Mouse (Mus musculus) limb, embryonic 12.5 days (tissue): ENCODE results near the gene Tada3. TPM values are rescaled to one million over a fixed set of nuclear protein-coding genes. Genes with fewer than 3 reads are reported as not detected.

Experiments
- ATAC-seq: fragments of 200-750 bp; cut with Nextera tagmentation; 2 replicates; pipeline ENCODE4 v1.8.0; 2017; ENCODE audit warnings: low read depth, moderate TSS enrichment; ENCODE audit not compliant: insufficient number of reproducible peaks, insufficient read depth, low FRiP score, low TSS enrichment
- H3K27ac ChIP-seq: fragments of 300-500 bp; sonication (generic); 2 replicates; pipeline ENCODE4 v1.5.1; 2016; ENCODE audit warnings: mild to moderate bottlenecking, moderate library complexity
- H3K27me3 ChIP-seq: fragments of 300-500 bp; sonication (generic); 2 replicates; pipeline ENCODE4 v1.6.1; 2016; ENCODE audit warnings: mild to moderate bottlenecking, moderate library complexity
- H3K36me3 ChIP-seq: fragments of 300-500 bp; sonication (generic); 2 replicates; pipeline ENCODE4 v1.6.1; 2016; ENCODE audit warnings: mild to moderate bottlenecking, moderate library complexity
- H3K4me1 ChIP-seq: fragments of 300-500 bp; sonication (generic); replicated peaks from 2 replicates; pipeline ENCODE4 v1.6.1; 2016
- H3K4me2 ChIP-seq: fragments of 300-500 bp; sonication (generic); 2 replicates; pipeline ENCODE4 v1.6.1; 2016; ENCODE audit warnings: mild to moderate bottlenecking, moderate library complexity
- H3K4me3 ChIP-seq: fragments of 300-500 bp; sonication (generic); replicated peaks from 2 replicates; pipeline ENCODE4 v1.5.1; 2016; ENCODE audit warnings: mild to moderate bottlenecking
- H3K9ac ChIP-seq: fragments of 300-500 bp; sonication (generic); replicated peaks from 2 replicates; pipeline ENCODE4 v1.6.1; 2016; ENCODE audit warnings: mild to moderate bottlenecking, moderate library complexity
- H3K9me3 ChIP-seq: fragments of 300-500 bp; sonication (generic); 2 replicates; pipeline ENCODE4 v1.6.1; 2016; ENCODE audit warnings: mild to moderate bottlenecking, moderate library complexity
- WGBS: fragments of 180-500 bp; shearing (Covaris S2); methylation state at CpG from one replicate; pipeline ENCODE4 v1.1.7; 2016; 5-methylcytosine and 5-hydroxymethylcytosine counted together
- microRNA-seq: library from miRNA; unstranded; fragments of <30 nt; microRNA quantifications from one replicate; pipeline ENCODE4, GENCODE M21; 2017
- polyA plus RNA-seq: library from polyadenylated mRNA; unstranded; fragments of >200 nt; fragmentation: Nextera tagmentation; extraction: Ambion mirVana; gene quantifications from 2 replicates; pipeline ENCODE4 v1.2.1, GENCODE M21; 2016

The Tada3 gene
- polyA plus RNA-seq, 1 experiment from 2014 or later: 45.4 TPM

GRCm38 (mm10) chr6:113326533-113327315 is 51.0 kb downstream of the Tada3 start, which contains the start of gene Ogg1:
TSS of gene Ogg1 (plus strand) at chr6:113326972.
- ATAC-seq: peak; percentile 99
- Histone ChIP-seq H3K4me3 (peak within 1 kb of the TSS; percentile 64), H3K9me3 (no peaks in the 10 kb centered on the region), H3K9ac (peak within 1 kb of the TSS; percentile 68), H3K36me3 (peaks cover 61% of the 10 kb centered on the region), H3K27me3 (no peaks in the 10 kb centered on the region), H3K4me2 (peak within 1 kb of the TSS; percentile 90), H3K4me1 (0 out of 2 replicates have a peak, but pooled peaks cover 7% of the 10 kb centered on the region), H3K27ac (peak within 1 kb of the TSS; percentile 93)
- WGBS: under 1% methylated on average over 52 of the region's 52 CpGs

Small RNA genes within 50 kb of the gene (microRNA-seq; reads per million reads assigned to microRNA genes)
- not detected for gene Gm24387

Other genes starting within 250 kb of the Tada3 start
- gene Lhfpl4, start 182.5 kb downstream of the Tada3 start, polyA plus RNA-seq: 1.0 and 1.3 TPM in 2 replicates
- gene Mtmr14, start 140.0 kb downstream of the Tada3 start, polyA plus RNA-seq: 41.4 and 42.2 TPM in 2 replicates
- 0.29 and 0.31 TPM in 2 replicates for gene Cpne9, start 95.6 kb downstream of the Tada3 start, polyA plus RNA-seq
- gene Brpf1, start 70.7 kb downstream of the Tada3 start, polyA plus RNA-seq: 28.3 and 28.7 TPM in 2 replicates
- gene Ogg1, start 50.9 kb downstream of the Tada3 start, polyA plus RNA-seq: 16.5 and 17.7 TPM in 2 replicates
- gene Camk1, start 33.9 kb downstream of the Tada3 start, polyA plus RNA-seq: 79.2 and 82.3 TPM in 2 replicates
- gene Arpc4, start 232 bp upstream of the Tada3 start, polyA plus RNA-seq: 336 and 348 TPM in 2 replicates
- 6.6 and 8.2 TPM in 2 replicates for gene Ttll3, start 11.4 kb upstream of the Tada3 start, polyA plus RNA-seq
- gene Rpusd3, start 41.5 kb upstream of the Tada3 start, polyA plus RNA-seq: 28.0 and 30.9 TPM in 2 replicates
- gene Cidec, start 57.9 kb upstream of the Tada3 start, polyA plus RNA-seq: not detected in 2 replicates
- gene Jagn1, start 64.7 kb upstream of the Tada3 start, polyA plus RNA-seq: 75.2 and 77.0 TPM in 2 replicates
- gene Il17re, start 80.6 kb upstream of the Tada3 start, polyA plus RNA-seq: 3.4 and 3.7 TPM in 2 replicates
- gene Il17rc, start 93.5 kb upstream of the Tada3 start, polyA plus RNA-seq: 4.2 and 5.1 TPM in 2 replicates
- gene Creld1, start 105.4 kb upstream of the Tada3 start, polyA plus RNA-seq: 14.1 and 14.9 TPM in 2 replicates
- 0.98 and 1.0 TPM in 2 replicates for gene Prrt3, start 124.0 kb upstream of the Tada3 start, polyA plus RNA-seq
- gene Emc3, start 153.8 kb upstream of the Tada3 start, polyA plus RNA-seq: 76.4 TPM in 2 replicates
- gene Fancd2, start 153.8 kb upstream of the Tada3 start, polyA plus RNA-seq: 14.8 and 16.1 TPM in 2 replicates
- not detected in 2 replicates for gene Fancd2os, start 222.8 kb upstream of the Tada3 start, polyA plus RNA-seq
- gene Brk1, start 226.9 kb upstream of the Tada3 start, polyA plus RNA-seq: 206 and 211 TPM in 2 replicates
- gene Vhl, start 246.1 kb upstream of the Tada3 start, polyA plus RNA-seq: 53.3 and 55.9 TPM in 2 replicates